Mouse (Mus musculus) hindbrain, postnatal 0 days (tissue): ENCODE measurements around the gene Hikeshi. TPM values are rescaled to one million over a fixed set of nuclear protein-coding genes. Genes with fewer than 3 reads are reported as not detected.

ENCODE experiments used
- ATAC-seq: fragments of 200-750 bp; cut with Nextera tagmentation; 2 replicates; pipeline ENCODE4 v1.8.0; 2017; ENCODE audit warnings: mild to moderate bottlenecking, moderate TSS enrichment, moderate library complexity
- DNase-seq: peaks from one replicate; pipeline ENCODE4 v3.0.0-alpha.2; 2015; ENCODE audit warnings: low spot score
- H3K27ac ChIP-seq: fragments of 300-500 bp; sonication (generic); 2 replicates; pipeline ENCODE4 v1.5.1; 2014; ENCODE audit warnings: mild to moderate bottlenecking
- H3K27me3 ChIP-seq: fragments of 300-500 bp; sonication (generic); 2 replicates; pipeline ENCODE4 v1.6.1; 2014; ENCODE audit warnings: low read length, mixed read lengths; ENCODE audit not compliant: insufficient read depth
- H3K36me3 ChIP-seq: fragments of 300-500 bp; sonication (generic); 2 replicates; pipeline ENCODE4 v1.6.1; 2014; ENCODE audit warnings: low read length, mixed read lengths; ENCODE audit not compliant: insufficient read depth
- H3K4me1 ChIP-seq: fragments of 300-500 bp; sonication (generic); 2 replicates; pipeline ENCODE4 v1.6.1; 2014; ENCODE audit warnings: antibody characterized with exemption, low read length, mixed read lengths; ENCODE audit not compliant: insufficient read depth
- H3K4me2 ChIP-seq: fragments of 300-500 bp; sonication (generic); 2 replicates; pipeline ENCODE4 v1.6.1; 2014; ENCODE audit warnings: low read depth, mild to moderate bottlenecking, low read length, moderate library complexity, mixed read lengths
- H3K4me3 ChIP-seq: fragments of 300-500 bp; sonication (generic); 2 replicates; pipeline ENCODE4 v1.5.1; 2014; ENCODE audit warnings: low read length
- H3K9ac ChIP-seq: fragments of 300-500 bp; sonication (generic); replicated peaks from 2 replicates; pipeline ENCODE4 v1.6.1; 2014; ENCODE audit warnings: mild to moderate bottlenecking, low read length, moderate library complexity, mixed read lengths
- H3K9me3 ChIP-seq: fragments of 300-500 bp; sonication (generic); 2 replicates; pipeline ENCODE4 v1.6.1; 2016; ENCODE audit warnings: low read length, mixed read lengths
- CTCF ChIP-seq: IDR thresholded peaks from 2 replicates; pipeline ENCODE4 v1.5.1; 2016; ENCODE audit warnings: antibody characterized with exemption, control low read depth, low read depth
- WGBS: fragments of 180-500 bp; shearing (Covaris S2); extraction: QIAGEN DNeasy Blood & Tissue Kit; methylation state at CpG from one replicate; pipeline ENCODE4 v1.1.7; 2014; 5-methylcytosine and 5-hydroxymethylcytosine counted together
- polyA plus RNA-seq: library from polyadenylated mRNA; unstranded; fragments of >200 nt; fragmentation: Nextera tagmentation; extraction: Ambion mirVana; gene quantifications from 2 replicates; pipeline ENCODE4 v1.2.1, GENCODE M21; 2015
- total RNA-seq: library from RNA; depleted of rRNA; stranded (reverse); fragments of >200 nt; gene quantifications from 2 replicates; pipeline ENCODE4 v1.2.3, GENCODE M21; 2014; rRNA removed

Gene Hikeshi
- total RNA-seq = 53.0 and 64.4 TPM in 2 replicates
- 139 and 144 TPM in 2 replicates for polyA plus RNA-seq

DNA sequence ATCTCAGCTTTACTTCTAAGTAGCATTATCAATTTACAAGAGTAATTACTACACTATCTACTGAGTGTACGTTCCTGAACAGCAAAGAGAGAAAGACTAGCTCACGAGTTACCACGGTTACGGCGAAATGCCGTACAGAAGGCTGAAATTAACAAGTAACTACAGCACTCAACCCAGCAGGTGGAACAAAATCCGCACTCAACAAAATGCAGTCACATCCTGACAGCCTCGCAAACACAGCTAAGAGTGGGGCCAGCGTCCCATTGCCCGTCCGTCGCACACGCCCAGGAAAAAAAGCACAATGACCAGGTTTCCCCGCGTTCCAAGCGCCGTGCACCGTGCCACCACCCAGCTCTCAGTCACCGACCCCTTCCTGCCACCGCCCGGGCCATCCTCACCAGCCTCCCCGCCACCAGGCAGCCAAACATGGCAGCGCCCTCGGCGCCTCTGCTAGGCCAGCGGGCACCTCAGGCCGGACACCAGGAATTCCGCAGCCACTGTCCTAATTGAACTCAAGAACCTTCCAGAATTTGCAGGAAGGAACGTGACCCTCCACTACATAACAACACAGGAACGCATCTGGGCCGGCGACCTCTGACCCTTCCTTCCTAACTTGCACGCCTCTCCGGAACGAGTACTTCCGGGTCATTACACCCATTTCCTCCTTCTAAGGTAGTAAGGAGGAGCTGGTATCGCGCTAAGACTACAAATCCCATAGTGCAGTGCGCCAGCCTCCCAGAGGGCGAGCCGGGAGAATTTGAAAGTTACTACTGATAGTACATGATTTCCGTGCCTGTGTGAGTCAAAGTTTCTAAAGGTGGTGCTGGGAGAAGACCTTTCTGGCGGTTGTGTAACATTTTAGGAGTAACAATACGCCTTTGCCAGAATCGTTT is at the start of gene Hikeshi:
Gene Hikeshi (minus strand): TSS at position 634 of the 893 bp plus-strand sequence.
- no peak; the same call in 1 of the 2 replicates for TF ChIP-seq CTCF
- H3K9me3 ChIP-seq = no peaks in the 10 kb centered on the region
- H3K4me2 ChIP-seq = peak within 1 kb of the TSS; percentile 61
- peak; percentile 98 for DNase-seq
- H3K27ac ChIP-seq = peak within 1 kb of the TSS; percentile 89
- 1% methylated on average over 45 of the region's 45 CpGs for WGBS
- no peaks in the 10 kb centered on the region for H3K36me3 ChIP-seq
- H3K4me3 ChIP-seq = peak within 1 kb of the TSS; percentile 88
- H3K9ac ChIP-seq = peak within 1 kb of the TSS; percentile 77
- ATAC-seq = peak; percentile 100
- H3K4me1 ChIP-seq = peaks cover 5% of the 10 kb centered on the region
- H3K27me3 ChIP-seq = no peaks in the 10 kb centered on the region

DNA sequence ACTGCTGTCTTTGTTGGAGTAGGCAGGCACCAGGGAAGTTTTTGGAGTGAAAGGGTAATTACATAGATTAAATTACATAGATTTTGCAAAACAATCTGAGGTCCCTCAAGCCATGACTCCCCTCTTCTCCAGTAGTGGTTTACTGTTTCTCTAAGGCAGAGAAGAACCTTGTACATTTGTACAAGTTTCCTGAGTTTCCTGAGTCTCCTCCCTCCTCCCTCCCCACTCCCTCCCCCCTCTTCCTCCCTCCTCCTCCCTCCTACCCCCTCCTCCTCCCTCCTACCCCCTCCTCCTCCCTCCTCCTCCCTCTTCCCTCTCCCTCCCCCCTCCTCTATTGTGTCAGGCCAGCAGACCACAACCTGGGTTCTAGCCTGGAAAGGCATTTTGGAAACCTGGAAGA is 43.4 kb upstream of the Hikeshi start:
- no peak for TF ChIP-seq CTCF
- H3K4me2 ChIP-seq = no peak overlapping the region
- H3K27ac ChIP-seq = no peak overlapping the region
- no peak overlapping the region for H3K9ac ChIP-seq
- ATAC-seq = no peak
- DNase-seq = no peak
- H3K36me3 ChIP-seq = no peaks in the 10 kb centered on the region
- no peaks in the 10 kb centered on the region for H3K4me1 ChIP-seq
- H3K9me3 ChIP-seq = no peaks in the 10 kb centered on the region
- H3K27me3 ChIP-seq = no peaks in the 10 kb centered on the region
- H3K4me3 ChIP-seq = no peak overlapping the region

DNA sequence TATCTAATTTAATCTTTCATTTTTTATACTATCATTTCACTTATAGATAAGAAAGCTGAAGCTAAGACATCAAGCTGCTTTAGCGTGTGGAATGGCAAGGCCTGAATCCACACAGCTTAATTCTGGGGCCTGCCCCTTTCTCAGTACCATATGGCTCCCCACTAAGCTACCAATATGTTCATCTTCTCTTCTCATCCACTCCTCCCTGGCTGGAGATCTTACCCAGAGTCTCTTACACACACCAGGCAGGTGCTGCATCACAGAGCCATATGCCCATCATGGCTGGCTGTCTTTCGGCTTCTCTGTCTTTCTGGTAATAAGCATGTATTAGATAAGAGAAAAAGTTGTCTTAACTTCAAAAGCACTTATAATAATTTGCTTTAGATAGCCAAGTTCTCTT is 42.4 kb upstream of the Hikeshi start:
- no peak for TF ChIP-seq CTCF
- H3K4me1 ChIP-seq = peaks cover 7% of the 10 kb centered on the region; the same call in 1 of the 2 replicates
- H3K4me2 ChIP-seq = no peak overlapping the region
- 78% methylated on average over 2 of the region's 2 CpGs for WGBS
- no peak for ATAC-seq
- H3K27ac ChIP-seq = no peak overlapping the region
- no peak overlapping the region for H3K9ac ChIP-seq
- no peaks in the 10 kb centered on the region for H3K27me3 ChIP-seq
- no peak overlapping the region for H3K4me3 ChIP-seq
- no peaks in the 10 kb centered on the region for H3K9me3 ChIP-seq
- no peak for DNase-seq
- no peaks in the 10 kb centered on the region for H3K36me3 ChIP-seq

DNA sequence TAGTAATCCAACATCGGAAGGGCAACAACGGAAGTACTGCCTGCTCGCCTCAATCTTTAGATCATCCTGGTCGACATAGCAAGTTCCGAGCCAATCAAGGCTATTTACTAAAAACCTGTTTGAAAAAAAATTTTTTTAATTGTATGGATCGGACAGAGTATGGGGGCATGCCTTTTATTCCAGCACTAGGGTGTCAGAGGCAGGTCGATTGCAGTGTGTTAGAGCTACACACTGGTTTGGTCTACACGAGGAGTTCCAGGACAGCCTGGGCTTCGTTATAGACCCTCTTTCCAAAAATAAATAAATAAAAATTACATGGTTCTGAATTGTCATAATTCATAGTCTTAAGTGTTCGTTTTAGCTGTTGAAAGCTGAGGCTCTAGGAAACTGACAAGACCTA is 40.6 kb upstream of the Hikeshi start:
- ATAC-seq (peak; percentile 6), DNase-seq (no peak)
- Histone ChIP-seq H3K4me2 (peak overlapping the region; percentile 87), H3K4me3 (peak overlapping the region; percentile 68), H3K9me3 (no peaks in the 10 kb centered on the region), H3K4me1 (peaks cover 9% of the 10 kb centered on the region; the same call in 1 of the 2 replicates), H3K27ac (peak overlapping the region; percentile 97), H3K27me3 (no peaks in the 10 kb centered on the region), H3K9ac (peak overlapping the region; percentile 85), H3K36me3 (no peaks in the 10 kb centered on the region)
- WGBS = 8% methylated on average over 10 of the region's 10 CpGs
- TF ChIP-seq CTCF = no peak

DNA sequence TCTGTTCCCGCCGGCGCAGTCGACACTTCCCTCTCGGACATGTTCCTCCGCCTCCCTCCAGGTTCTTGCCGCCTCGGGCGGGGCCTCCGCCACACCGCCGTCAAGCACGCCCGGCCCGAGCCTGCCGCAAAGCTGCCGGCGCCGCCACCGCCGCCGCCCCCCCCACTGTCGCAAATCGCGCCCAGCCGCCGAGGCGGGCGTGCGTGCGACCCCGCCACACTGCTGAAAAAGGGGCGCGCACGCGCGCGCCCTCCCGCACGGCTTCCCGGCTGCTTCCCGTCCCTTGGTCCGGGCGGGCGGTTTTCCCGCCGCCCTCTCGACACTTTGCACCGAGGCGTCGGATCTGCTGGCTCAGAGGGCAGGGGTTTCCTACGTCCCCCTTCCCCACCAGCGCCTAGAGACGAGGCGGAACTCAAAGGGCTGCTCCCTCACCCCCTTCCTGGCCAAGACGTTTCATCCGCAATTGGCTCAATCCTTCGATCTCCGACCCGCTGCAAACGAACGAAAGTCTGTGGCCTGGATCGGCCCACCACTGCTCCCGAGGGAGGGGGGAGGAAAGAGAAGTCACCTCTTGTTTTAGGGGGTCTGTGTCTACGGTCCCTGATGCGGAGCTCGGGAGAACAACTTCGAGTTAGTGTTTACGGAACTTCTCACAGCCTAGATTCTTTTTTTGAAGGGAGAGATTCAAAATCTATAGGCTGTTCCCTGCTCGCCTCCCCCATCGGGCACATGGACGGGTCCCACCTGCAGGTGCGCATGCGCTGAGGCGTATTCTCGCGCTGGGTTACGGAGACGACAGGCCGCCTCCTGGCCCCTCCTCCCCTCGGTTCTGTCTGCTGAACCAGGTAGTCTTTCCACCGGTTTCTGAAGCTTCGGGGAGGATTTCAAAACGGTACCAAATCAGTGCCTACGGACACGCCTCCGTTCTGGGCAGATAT is 39.8 kb upstream of the Hikeshi start, which contains the start of gene Eed:
Gene Eed (minus strand): TSS at position 499 of the 938 bp plus-strand sequence.
- DNase-seq = peak; percentile 98
- under 1% methylated on average over 75 of the region's 87 CpGs for WGBS

DNA sequence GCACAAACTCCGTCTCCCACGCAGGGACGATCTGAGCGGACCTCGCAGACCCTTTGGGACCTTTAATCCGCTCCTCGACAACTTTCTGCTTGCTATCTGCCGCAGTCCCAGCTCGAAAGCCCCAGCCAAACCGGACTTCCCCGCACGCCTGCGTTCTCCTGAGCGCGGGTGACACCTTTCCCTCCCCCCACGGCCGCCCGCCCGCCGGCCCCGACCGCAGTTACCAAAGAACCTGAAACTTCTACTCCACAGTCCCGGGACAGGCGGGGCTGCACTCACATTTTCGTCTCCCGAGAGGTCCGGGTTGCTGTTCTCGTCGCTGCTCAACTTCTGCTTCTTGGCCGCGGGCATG is 39.1 kb upstream of the Hikeshi start:
- WGBS = under 1% methylated on average over 31 of the region's 31 CpGs
- ATAC-seq = no peak
- peak overlapping the region; percentile 87 for H3K4me2 ChIP-seq

More for the DNA sequence above, 39.8 kb upstream of the Hikeshi start, which contains the start of gene Eed:
- Histone ChIP-seq H3K27ac (peak within 1 kb of the TSS; percentile 97), H3K4me2 (peak within 1 kb of the TSS; percentile 87), H3K4me3 (peak within 1 kb of the TSS; percentile 68), H3K4me1 (peaks cover 9% of the 10 kb centered on the region; the same call in 1 of the 2 replicates), H3K9ac (peak within 1 kb of the TSS; percentile 85), H3K36me3 (0 out of 2 replicates have a peak, but pooled peaks cover 5% of the 10 kb centered on the region), H3K9me3 (no peaks in the 10 kb centered on the region), H3K27me3 (no peaks in the 10 kb centered on the region)
- peak; percentile 92 for ATAC-seq
- TF ChIP-seq CTCF = peak; percentile 20; the same call in 1 of the 2 replicates

More for the DNA sequence above, 39.1 kb upstream of the Hikeshi start:
- DNase-seq = no peak
- peak overlapping the region; percentile 68 for H3K4me3 ChIP-seq
- H3K4me1 ChIP-seq = peaks cover 9% of the 10 kb centered on the region; the same call in 1 of the 2 replicates
- no peak for TF ChIP-seq CTCF
- H3K36me3 ChIP-seq = 0 out of 2 replicates have a peak, but pooled peaks cover 10% of the 10 kb centered on the region
- H3K9me3 ChIP-seq = no peaks in the 10 kb centered on the region
- no peaks in the 10 kb centered on the region for H3K27me3 ChIP-seq
- peak overlapping the region; percentile 97 for H3K27ac ChIP-seq
- H3K9ac ChIP-seq = peak overlapping the region; percentile 85
